Mouse (Mus musculus) heart, adult 2 months (tissue): ENCODE measurements at regions not wholly inside any gene's neighbourhood (a gene's known extent, or its start where the extent isn't known, plus 50 kb on each side); places are given as distances from the start of the nearest gene placed in this dataset.

ENCODE experiments used
- EP300 ChIP-seq: fragments of 200-500 bp; IDR thresholded peaks from 2 replicates; pipeline ENCODE4 v1.6.1; 2011; ENCODE audit warnings: low read depth, low read length, control low read depth; ENCODE audit not compliant: insufficient read depth
- POLR2A ChIP-seq: fragments of 200-500 bp; IDR thresholded peaks from 2 replicates; pipeline ENCODE4 v1.6.1; 2011; ENCODE audit warnings: mild to moderate bottlenecking, low read depth, low read length, control low read depth; ENCODE audit not compliant: insufficient read depth

GRCm38 (mm10) chr3:49274286-49274923, 482.7 kb downstream of the Pcdh18 start:
- TF ChIP-seq EP300 (no peak), POLR2A (no peak)
